Mouse (Mus musculus): ENCODE data around the gene Lrmda. TPM values are rescaled to one million over a fixed set of nuclear protein-coding genes. Genes with fewer than 3 reads are reported as not detected.

Lrmda gene
- polyA plus RNA-seq, 1 experiment from 2014 or later, result not detected

GRCm38 (mm10) chr14:22686886-22687285 is 667.4 kb downstream of the Lrmda start:
- Histone ChIP-seq H3K9me3 (ENCODE audit: control insufficient read depth, low read length) (no peaks in the 10 kb centered on the region), H3K27ac (ENCODE audit: low read depth, low read length) (no peak overlapping the region), H3K9ac (ENCODE audit: low read length) (no peak overlapping the region), H3K36me3 (ENCODE audit: control insufficient read depth, insufficient read depth, low read length) (no peaks in the 10 kb centered on the region), H3K4me2 (ENCODE audit: low read depth, low read length, severe bottlenecking) (no peak overlapping the region), H3K4me1 (replicated peaks; ENCODE audit: control insufficient read depth, insufficient read depth, low read length) (no peaks in the 10 kb centered on the region), H3K27me3 (ENCODE audit: control insufficient read depth, insufficient read depth, low read length) (peaks cover 5% of the 10 kb centered on the region), H3K4me3 (ENCODE audit: low read depth, low read length) (no peak overlapping the region)
- 70% methylated on average over 4 of the region's 4 CpGs for WGBS
- DNase-seq (ENCODE audit: low spot score) (no peak), ATAC-seq (replicated peaks; ENCODE audit: low FRiP score) (no peak)

- no peak for DNase-seq (ENCODE audit: low spot score)
- Histone ChIP-seq H3K9me3 (ENCODE audit: control insufficient read depth, low read length) (no peaks in the 10 kb centered on the region), H3K4me1 (replicated peaks; ENCODE audit: control insufficient read depth, insufficient read depth, low read length) (no peaks in the 10 kb centered on the region), H3K27me3 (ENCODE audit: control insufficient read depth, insufficient read depth, low read length) (peaks cover 2% of the 10 kb centered on the region), H3K4me2 (ENCODE audit: low read depth, low read length, severe bottlenecking) (no peak overlapping the region), H3K27ac (ENCODE audit: low read depth, low read length) (no peak overlapping the region), H3K36me3 (ENCODE audit: control insufficient read depth, insufficient read depth, low read length) (no peaks in the 10 kb centered on the region), H3K9ac (ENCODE audit: low read length) (no peak overlapping the region), H3K4me3 (ENCODE audit: low read depth, low read length) (no peak overlapping the region)
- no peak for ATAC-seq (replicated peaks; ENCODE audit: low FRiP score)
- 89% methylated on average over 2 of the region's 2 CpGs for WGBS
Measured at GRCm38 (mm10) chr14:22688399-22688798, 668.9 kb downstream of the Lrmda start.

GRCm38 (mm10) chr14:22695448-22695847 is 675.9 kb downstream of the Lrmda start:
- Histone ChIP-seq H3K27me3 (ENCODE audit: control insufficient read depth, insufficient read depth, low read length) (peaks cover 2% of the 10 kb centered on the region; the same call in 1 of the 2 replicates), H3K4me1 (replicated peaks; ENCODE audit: control insufficient read depth, insufficient read depth, low read length) (no peaks in the 10 kb centered on the region), H3K27ac (ENCODE audit: low read depth, low read length) (no peak overlapping the region), H3K4me2 (ENCODE audit: low read depth, low read length, severe bottlenecking) (no peak overlapping the region), H3K9ac (ENCODE audit: low read length) (no peak overlapping the region), H3K4me3 (ENCODE audit: low read depth, low read length) (no peak overlapping the region), H3K36me3 (ENCODE audit: control insufficient read depth, insufficient read depth, low read length) (no peaks in the 10 kb centered on the region), H3K9me3 (ENCODE audit: control insufficient read depth, low read length) (no peaks in the 10 kb centered on the region)
- ATAC-seq (replicated peaks; ENCODE audit: low FRiP score) (no peak), DNase-seq (ENCODE audit: low spot score) (no peak)
- 72% methylated on average over 6 of the region's 6 CpGs for WGBS

- no peak for ATAC-seq (replicated peaks; ENCODE audit: low FRiP score)
- Histone ChIP-seq H3K27me3 (ENCODE audit: control insufficient read depth, insufficient read depth, low read length) (peaks cover 2% of the 10 kb centered on the region; the same call in 1 of the 2 replicates), H3K4me1 (replicated peaks; ENCODE audit: control insufficient read depth, insufficient read depth, low read length) (no peaks in the 10 kb centered on the region), H3K27ac (ENCODE audit: low read depth, low read length) (no peak overlapping the region), H3K36me3 (ENCODE audit: control insufficient read depth, insufficient read depth, low read length) (no peaks in the 10 kb centered on the region), H3K4me2 (ENCODE audit: low read depth, low read length, severe bottlenecking) (no peak overlapping the region), H3K9ac (ENCODE audit: low read length) (no peak overlapping the region), H3K9me3 (ENCODE audit: control insufficient read depth, low read length) (no peaks in the 10 kb centered on the region), H3K4me3 (ENCODE audit: low read depth, low read length) (no peak overlapping the region)
- DNase-seq (ENCODE audit: low spot score), result no peak
- 82% methylated on average over 4 of the region's 4 CpGs for WGBS
Measured at GRCm38 (mm10) chr14:22695931-22696365, 676.4 kb downstream of the Lrmda start.

- no peak overlapping the region for H3K4me3 ChIP-seq (ENCODE audit: low read depth, low read length)
- H3K9me3 ChIP-seq (ENCODE audit: control insufficient read depth, low read length), result no peaks in the 10 kb centered on the region
- WGBS, result 97% methylated on average over 1 of the region's 1 CpGs
- H3K27me3 ChIP-seq (ENCODE audit: control insufficient read depth, insufficient read depth, low read length), result peaks cover 4% of the 10 kb centered on the region; the same call in 1 of the 2 replicates
- H3K36me3 ChIP-seq (ENCODE audit: control insufficient read depth, insufficient read depth, low read length), result no peaks in the 10 kb centered on the region
- DNase-seq (ENCODE audit: low spot score), result no peak
- H3K9ac ChIP-seq (ENCODE audit: low read length), result no peak overlapping the region
- no peak for ATAC-seq (replicated peaks; ENCODE audit: low FRiP score)
- no peak overlapping the region for H3K4me2 ChIP-seq (ENCODE audit: low read depth, low read length, severe bottlenecking)
- H3K27ac ChIP-seq (ENCODE audit: low read depth, low read length), result no peak overlapping the region
- H3K4me1 ChIP-seq (replicated peaks; ENCODE audit: control insufficient read depth, insufficient read depth, low read length), result no peaks in the 10 kb centered on the region
Measured at GRCm38 (mm10) chr14:22700236-22700635, 680.7 kb downstream of the Lrmda start.

- no peak for DNase-seq (ENCODE audit: low spot score)
- Histone ChIP-seq H3K4me2 (ENCODE audit: low read depth, low read length, severe bottlenecking) (no peak overlapping the region), H3K4me1 (replicated peaks; ENCODE audit: control insufficient read depth, insufficient read depth, low read length) (no peaks in the 10 kb centered on the region), H3K27ac (ENCODE audit: low read depth, low read length) (no peak overlapping the region), H3K9ac (ENCODE audit: low read length) (no peak overlapping the region), H3K36me3 (ENCODE audit: control insufficient read depth, insufficient read depth, low read length) (no peaks in the 10 kb centered on the region), H3K9me3 (ENCODE audit: control insufficient read depth, low read length) (no peaks in the 10 kb centered on the region), H3K4me3 (ENCODE audit: low read depth, low read length) (no peak overlapping the region), H3K27me3 (ENCODE audit: control insufficient read depth, insufficient read depth, low read length) (peaks cover 4% of the 10 kb centered on the region; the same call in 1 of the 2 replicates)
- no peak for ATAC-seq (replicated peaks; ENCODE audit: low FRiP score)
- WGBS, result 84% methylated on average over 2 of the region's 2 CpGs
Measured at GRCm38 (mm10) chr14:22700690-22701089, 681.2 kb downstream of the Lrmda start.

GRCm38 (mm10) chr14:22707958-22708701 is 688.6 kb downstream of the Lrmda start:
- no peaks in the 10 kb centered on the region for H3K9me3 ChIP-seq (ENCODE audit: control insufficient read depth, low read length)
- DNase-seq (ENCODE audit: low spot score) (no peak), ATAC-seq (replicated peaks; ENCODE audit: low FRiP score) (no peak)
- no peaks in the 10 kb centered on the region for H3K36me3 ChIP-seq (ENCODE audit: control insufficient read depth, insufficient read depth, low read length)
- no peak overlapping the region for H3K4me3 ChIP-seq (ENCODE audit: low read depth, low read length)
- 86% methylated on average over 9 of the region's 9 CpGs for WGBS
- H3K27me3 ChIP-seq (ENCODE audit: control insufficient read depth, insufficient read depth, low read length), result peaks cover 27% of the 10 kb centered on the region
- H3K27ac ChIP-seq (ENCODE audit: low read depth, low read length), result no peak overlapping the region
- H3K4me1 ChIP-seq (replicated peaks; ENCODE audit: control insufficient read depth, insufficient read depth, low read length), result peaks cover 5% of the 10 kb centered on the region; the same call in 1 of the 2 replicates
- no peak overlapping the region for H3K9ac ChIP-seq (ENCODE audit: low read length)
- no peak overlapping the region for H3K4me2 ChIP-seq (ENCODE audit: low read depth, low read length, severe bottlenecking)

- peaks cover 5% of the 10 kb centered on the region; the same call in 1 of the 2 replicates for H3K4me1 ChIP-seq (replicated peaks; ENCODE audit: control insufficient read depth, insufficient read depth, low read length)
- DNase-seq (ENCODE audit: low spot score), result peak; percentile 74
- peak; percentile 89 for ATAC-seq (replicated peaks; ENCODE audit: low FRiP score)
- no peak overlapping the region for H3K27ac ChIP-seq (ENCODE audit: low read depth, low read length)
- no peaks in the 10 kb centered on the region for H3K36me3 ChIP-seq (ENCODE audit: control insufficient read depth, insufficient read depth, low read length)
- H3K4me3 ChIP-seq (ENCODE audit: low read depth, low read length), result no peak overlapping the region
- peaks cover 39% of the 10 kb centered on the region for H3K27me3 ChIP-seq (ENCODE audit: control insufficient read depth, insufficient read depth, low read length)
- 13% methylated on average over 6 of the region's 6 CpGs for WGBS
- H3K9ac ChIP-seq (ENCODE audit: low read length), result no peak overlapping the region
- no peak overlapping the region; the same call in 1 of the 2 replicates for H3K4me2 ChIP-seq (ENCODE audit: low read depth, low read length, severe bottlenecking)
- no peaks in the 10 kb centered on the region for H3K9me3 ChIP-seq (ENCODE audit: control insufficient read depth, low read length)
Measured at GRCm38 (mm10) chr14:22710071-22710661, 690.7 kb downstream of the Lrmda start.
